Mouse (Mus musculus) C2C12 (cell line): Measurements from ENCODE around the gene Gucy2g.

Source experiments
- CTCF ChIP-seq: IDR thresholded peaks from one replicate; pipeline ENCODE4 v1.5.1; 2011; ENCODE audit not compliant: control insufficient read depth, insufficient read depth, insufficient read length
- FOSL1 ChIP-seq: IDR thresholded peaks from one replicate; pipeline ENCODE4 v1.8.0; 2011; ENCODE audit warnings: mild to moderate bottlenecking, low read length; ENCODE audit not compliant: poor library complexity, insufficient read depth, severe bottlenecking
- MAX ChIP-seq: IDR thresholded peaks from one replicate; pipeline ENCODE4 v1.6.1; 2011; ENCODE audit warnings: mild to moderate bottlenecking, control low read depth
- MYOG ChIP-seq: IDR thresholded peaks from one replicate; pipeline ENCODE4 v1.6.1; 2011; ENCODE audit not compliant: control insufficient read depth, insufficient read length; ENCODE audit errors: extremely low read depth
- USF1 ChIP-seq: IDR thresholded peaks from one replicate; pipeline ENCODE4 v1.6.1; 2011; ENCODE audit warnings: low read depth, mild to moderate bottlenecking, control low read depth, moderate library complexity

GRCm38 (mm10) chr19:55165183-55165865, 75.7 kb downstream of the Gucy2g start:
- no peak for TF ChIP-seq CTCF
- TF ChIP-seq USF1, result no peak
- no peak for TF ChIP-seq FOSL1
- TF ChIP-seq MAX, result no peak
- no peak for TF ChIP-seq MYOG
